Mouse (Mus musculus): ENCODE results near the gene Fank1.
"Not testable (repeated sequence)": the region's sequence is repeated elsewhere in the genome, so short reads cannot be mapped to it uniquely, and the experiment has no call there.

Gene Fank1

GRCm38 (mm10) chr7:133828514-133828913, 51.9 kb downstream of the Fank1 start:
- no peak for DNase-seq (ENCODE audit: low spot score)

GRCm38 (mm10) chr7:133829579-133829978, 52.9 kb downstream of the Fank1 start:
- no peak for DNase-seq (ENCODE audit: low spot score)

GRCm38 (mm10) chr7:133839546-133839945, 62.9 kb downstream of the Fank1 start:
- DNase-seq (ENCODE audit: low spot score): no peak

DNA sequence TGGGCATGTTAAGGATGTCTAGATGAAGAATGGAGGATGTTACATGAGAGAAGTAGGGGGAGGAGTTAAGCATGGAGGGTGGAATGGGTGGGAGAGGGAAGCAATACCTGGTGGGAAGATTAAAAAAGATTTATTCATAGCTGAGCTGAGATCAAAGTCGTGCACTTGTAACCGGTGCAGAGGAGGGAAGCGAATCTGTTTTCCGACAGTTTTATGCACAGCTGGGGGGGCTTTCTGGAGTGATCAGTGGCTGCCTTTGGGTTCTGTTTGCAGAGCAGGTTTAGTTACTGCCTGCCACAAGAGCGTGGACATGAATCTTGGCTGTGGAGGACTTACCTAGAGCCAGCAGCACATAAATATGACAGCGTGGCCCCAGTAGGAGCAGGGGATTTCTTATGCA, 65.4 kb downstream of the Fank1 start:
- DNase-seq (ENCODE audit: low spot score): no peak

- no peak for DNase-seq (ENCODE audit: low spot score)
Measured at GRCm38 (mm10) chr7:133847175-133847574, 70.5 kb downstream of the Fank1 start.

DNA sequence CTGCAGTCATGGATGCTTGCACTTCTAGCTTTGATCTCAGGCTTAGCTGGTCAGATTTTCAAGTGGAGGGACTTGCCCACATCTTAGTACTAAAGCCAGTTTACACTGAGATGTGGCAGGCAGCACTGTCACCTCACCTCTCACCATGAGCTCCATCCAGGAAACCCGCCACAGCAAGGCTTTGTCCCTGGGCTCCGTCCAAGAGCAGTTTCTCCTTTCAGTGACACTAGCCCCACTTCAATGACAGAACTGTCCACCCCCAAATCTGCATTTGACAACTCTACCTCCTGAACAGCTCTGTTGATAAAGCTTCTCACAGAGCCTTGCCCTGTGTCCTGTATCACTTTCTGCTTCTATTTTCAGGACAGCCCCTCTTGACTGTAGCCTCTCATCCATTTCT, 71.5 kb downstream of the Fank1 start:
- DNase-seq (ENCODE audit: low spot score): no peak

DNA sequence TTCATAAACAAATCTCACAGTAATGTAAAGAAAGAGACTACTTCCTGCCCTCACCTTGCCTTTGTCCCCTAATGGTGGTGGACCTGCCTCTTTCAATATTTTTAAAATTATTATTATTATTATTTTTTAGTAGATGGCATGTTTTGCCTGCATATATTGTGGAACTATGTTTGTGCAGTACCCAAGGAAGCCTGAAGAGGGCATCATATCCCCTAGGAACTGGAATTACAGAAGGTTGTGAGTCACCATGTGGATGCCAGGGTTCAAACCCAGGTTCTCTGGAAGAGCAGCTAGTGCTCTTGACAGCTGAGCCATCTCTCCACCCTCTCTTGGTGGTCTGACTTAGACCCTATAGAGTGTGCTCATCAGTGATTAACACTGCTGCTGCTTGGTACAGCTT, 74.1 kb downstream of the Fank1 start:
- no peak for DNase-seq (ENCODE audit: low spot score)

GRCm38 (mm10) chr7:133856278-133856677, 79.6 kb downstream of the Fank1 start:
- DNase-seq (ENCODE audit: low spot score): peak; percentile 76

GRCm38 (mm10) chr7:133858506-133858905, 81.8 kb downstream of the Fank1 start:
- DNase-seq (ENCODE audit: low spot score): no peak

DNA sequence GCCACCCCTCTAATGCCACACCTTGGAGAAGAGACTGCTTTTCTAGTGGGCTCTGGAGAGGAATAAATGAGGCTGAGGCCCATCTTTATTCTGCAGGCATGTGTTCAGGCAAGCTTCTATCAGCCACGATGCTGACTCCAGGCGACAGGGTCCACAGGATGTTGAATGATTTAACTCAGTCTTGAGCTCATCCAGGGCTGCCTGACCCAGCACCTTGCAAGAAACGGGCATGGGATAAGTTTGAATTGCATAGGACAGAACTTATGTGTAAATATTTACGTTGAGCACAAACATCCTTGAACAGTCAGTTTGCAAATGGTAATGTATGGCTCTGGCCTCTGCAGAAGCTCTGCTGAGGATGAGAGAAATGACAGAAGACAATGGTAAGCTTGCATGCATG, 82.9 kb downstream of the Fank1 start:
- no peak for DNase-seq (ENCODE audit: low spot score)

DNA sequence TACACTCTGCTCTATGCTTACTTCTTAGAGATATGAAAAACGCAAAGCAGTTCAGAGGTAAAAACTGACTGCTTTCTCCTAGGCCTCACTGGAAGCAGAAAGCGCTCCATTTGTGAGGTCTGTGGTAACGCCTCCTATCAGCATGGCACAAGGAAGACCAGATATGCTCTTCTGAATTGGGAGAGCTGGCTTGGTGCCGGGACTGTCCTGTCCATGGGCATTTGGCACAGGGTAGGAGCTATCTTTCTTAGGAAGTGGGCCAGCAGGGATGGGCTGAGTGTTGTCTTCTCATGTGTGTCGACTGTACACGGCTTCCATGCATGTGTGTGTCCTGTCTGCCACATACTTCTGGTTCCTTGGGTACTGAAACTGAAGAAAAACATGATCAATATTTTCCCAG, 85.6 kb downstream of the Fank1 start:
- DNase-seq (ENCODE audit: low spot score): no peak

- no peak for DNase-seq (ENCODE audit: low spot score)
Measured at GRCm38 (mm10) chr7:133862723-133863122, 86.1 kb downstream of the Fank1 start.

- DNase-seq (ENCODE audit: low spot score): no peak
Measured at GRCm38 (mm10) chr7:133863151-133863550, 86.5 kb downstream of the Fank1 start.

DNA sequence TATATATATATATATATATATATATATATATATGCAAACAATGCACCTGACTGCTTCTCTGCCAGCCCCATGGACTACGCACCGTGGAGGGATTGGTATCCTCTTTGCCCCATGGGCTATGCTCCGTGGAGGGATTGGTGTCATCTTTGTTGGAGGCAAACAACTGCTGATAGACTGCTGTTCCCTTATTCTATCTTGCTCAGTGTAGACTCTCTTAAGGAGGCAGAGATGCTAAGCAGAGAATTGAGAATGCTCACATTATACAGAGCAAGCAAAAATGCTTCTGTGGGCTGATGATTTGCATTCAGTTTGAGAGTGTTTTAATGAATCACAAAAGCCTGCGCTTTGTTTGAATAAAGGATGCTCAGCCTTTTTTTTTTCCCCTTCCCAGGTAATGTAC, 87.0 kb downstream of the Fank1 start:
- DNase-seq (ENCODE audit: low spot score): no peak

DNA sequence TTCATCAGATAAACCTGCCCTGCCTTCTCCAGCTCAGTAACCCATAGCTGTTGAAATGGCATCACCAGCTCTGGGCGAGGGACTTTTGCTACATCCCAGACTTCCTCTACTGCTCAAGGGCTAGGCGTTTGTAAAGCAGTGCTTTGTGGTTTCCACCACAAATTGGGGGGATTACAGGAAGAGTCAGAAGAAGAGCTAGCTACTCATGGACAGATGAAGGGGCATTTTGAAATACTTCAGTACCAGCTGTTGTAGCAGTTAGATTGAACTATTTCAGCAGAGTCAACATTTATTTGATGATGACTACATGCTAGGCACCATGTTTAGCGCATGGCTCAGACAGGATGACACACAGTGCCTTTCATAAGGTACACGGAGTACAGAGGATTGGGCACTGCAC, 93.6 kb downstream of the Fank1 start:
- no peak for DNase-seq (ENCODE audit: low spot score)

- DNase-seq (ENCODE audit: low spot score): no peak
Measured at GRCm38 (mm10) chr7:133872701-133873100, 96.0 kb downstream of the Fank1 start.

- no peak for DNase-seq (ENCODE audit: low spot score)
Measured at GRCm38 (mm10) chr7:133876139-133876538, 99.5 kb downstream of the Fank1 start.

DNA sequence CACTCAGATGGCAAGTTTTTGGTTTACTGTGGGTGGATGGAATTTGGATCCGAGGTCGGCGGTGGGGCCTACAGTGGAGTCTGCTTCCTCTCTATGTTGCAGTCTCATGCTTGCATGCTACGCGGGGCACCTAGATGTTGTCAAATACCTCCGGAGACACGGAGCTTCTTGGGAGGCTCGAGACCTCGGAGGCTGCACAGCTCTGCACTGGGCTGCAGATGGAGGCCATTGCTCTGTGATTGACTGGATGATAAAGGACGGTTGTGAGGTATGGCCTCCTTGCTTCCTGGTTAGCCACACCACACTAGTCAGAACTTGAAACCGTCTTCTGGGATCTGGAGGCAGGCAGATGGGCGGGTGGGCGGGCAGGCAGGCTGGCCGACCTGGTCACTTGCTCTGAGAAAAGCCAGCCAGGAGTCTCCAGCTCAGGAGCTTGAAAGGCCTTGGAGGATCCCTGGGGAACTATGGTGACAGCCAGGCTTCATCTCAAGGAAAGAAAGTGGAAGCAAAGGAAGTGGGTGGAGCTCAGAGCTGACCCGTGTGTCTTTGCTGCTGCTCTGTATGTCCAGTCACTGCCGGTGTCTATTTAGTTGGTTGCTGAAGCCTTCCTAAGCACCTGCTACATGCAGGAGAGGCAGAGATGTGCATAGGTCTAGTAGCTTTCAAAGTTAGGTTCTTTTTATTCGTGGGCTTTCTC, 100.1 kb downstream of the Fank1 start:
- no peak for DNase-seq (ENCODE audit: low spot score)

DNA sequence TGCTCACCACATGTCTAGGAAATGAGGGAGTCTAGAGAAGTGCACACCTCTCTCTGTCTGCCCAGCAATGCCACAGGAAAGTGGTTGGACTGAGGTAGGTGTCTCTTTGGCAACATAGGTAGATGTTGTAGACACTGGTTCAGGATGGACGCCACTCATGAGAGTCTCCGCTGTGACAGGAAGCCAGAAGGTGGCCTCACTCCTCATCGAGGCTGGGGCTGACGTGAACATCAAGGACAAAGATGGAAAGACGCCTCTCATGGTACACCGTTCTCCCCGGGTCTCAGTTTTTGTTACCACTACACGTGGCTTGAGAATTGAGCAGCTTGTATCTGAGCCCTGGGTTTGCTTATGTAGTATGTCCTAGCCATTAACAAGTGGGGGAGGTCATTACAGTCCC, 103.1 kb downstream of the Fank1 start:
- DNase-seq (ENCODE audit: low spot score): no peak

DNA sequence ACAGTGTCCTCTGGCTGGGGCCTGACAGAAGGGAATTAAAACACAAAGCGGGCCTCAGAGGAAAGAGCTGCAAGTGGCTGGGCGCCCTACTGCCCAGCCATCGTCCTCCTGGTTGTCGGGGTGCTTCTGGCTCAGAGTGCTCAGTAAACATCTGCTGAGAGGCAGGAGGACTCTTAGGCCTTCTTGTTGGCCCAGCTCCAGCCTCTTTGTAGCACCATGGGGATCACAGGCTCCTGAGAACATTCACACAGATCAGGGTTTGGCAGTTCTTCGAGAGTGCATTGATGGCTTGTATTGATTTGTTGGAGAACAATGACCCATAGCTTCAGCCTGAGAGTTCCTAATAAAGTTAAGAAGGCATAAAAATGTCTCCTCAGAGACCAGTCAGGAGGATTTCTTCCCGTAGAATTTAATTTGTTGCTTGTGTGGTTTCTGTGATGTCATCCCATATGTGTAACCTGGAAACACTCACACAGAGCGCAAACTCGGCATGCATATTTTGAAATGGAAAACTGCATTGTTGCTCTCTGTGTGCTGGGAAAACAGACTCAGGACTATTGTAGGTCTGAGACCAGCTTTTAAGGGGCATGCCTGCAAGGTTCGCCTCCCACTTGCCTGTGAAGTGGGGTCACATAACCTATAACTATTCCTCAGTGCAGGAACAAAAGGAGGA, 108.2 kb downstream of the Fank1 start:
- not testable (repeated sequence) for DNase-seq (ENCODE audit: low spot score)

DNA sequence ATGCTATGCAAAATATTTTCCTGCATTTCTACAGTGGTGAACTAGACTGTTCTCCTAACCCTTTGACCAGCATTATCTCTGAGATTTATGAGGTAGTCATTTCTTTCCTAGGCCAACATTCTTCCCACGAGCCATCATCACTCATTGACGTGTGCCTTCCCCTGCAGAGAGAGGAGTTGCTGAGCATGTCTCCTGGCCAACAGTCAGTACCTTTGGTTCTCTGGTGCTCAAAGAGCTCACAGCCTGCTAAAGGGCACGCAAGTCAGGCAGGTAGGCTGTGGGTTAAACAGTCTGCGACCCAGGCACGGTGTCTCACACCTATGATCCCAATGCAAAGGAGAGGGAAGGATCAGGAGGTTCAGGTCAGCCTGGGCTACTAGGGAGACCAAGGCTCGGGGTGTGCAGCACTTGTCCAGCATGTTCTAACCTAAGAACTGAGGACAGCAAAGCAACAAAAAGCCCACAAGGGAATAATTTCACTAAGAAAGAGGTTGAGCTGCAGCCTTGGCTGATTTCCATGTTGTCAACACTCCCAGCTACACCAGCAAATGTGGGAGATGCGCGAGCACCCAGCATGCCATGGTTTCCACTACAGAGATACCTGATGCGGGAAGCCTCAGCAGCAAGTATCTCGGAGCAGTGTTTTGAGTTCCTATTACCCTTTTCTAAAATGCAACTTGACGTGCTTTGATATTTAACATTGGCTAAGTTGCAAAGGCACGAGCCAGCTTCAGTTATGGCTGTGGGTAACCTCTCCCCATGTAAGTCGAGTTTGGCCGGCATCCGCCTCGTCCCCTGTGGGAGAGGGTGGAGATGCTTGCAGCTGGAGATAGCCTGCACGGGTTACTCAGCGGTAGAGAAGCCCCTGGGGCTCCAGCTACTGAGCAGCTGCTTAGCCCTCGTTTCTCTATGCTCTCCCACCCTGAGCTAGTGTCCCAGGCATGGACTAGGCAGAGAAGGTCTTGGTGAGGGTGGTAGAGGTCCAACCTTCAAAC, 112.6 kb downstream of the Fank1 start:
- no peak for DNase-seq (ENCODE audit: low spot score)

- no peak for DNase-seq (ENCODE audit: low spot score)
Measured at GRCm38 (mm10) chr7:133889986-133890385, 113.3 kb downstream of the Fank1 start.

DNA sequence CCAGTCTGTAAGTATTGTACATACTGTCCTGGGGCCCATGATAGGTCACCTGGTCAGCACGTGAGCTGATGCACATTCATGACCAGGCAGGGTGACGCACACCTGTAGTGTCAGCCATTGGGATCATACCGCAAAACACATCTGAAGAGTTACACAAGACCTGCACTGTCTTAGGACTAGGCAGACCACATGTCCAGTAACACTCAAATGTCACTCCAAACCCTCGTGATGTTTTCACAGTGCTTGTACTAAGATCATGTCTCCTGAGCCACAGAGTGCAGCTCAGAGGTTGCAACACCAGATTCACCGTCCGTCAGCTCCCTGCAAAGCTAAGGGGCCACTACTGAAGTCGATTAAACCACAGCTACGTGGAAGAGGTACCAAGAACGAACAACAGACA, 114.6 kb downstream of the Fank1 start:
- DNase-seq (ENCODE audit: low spot score): no peak
